Mouse (Mus musculus) heart, postnatal 0 days (tissue): Measurements from ENCODE around the gene Ldlrad3.

Experiments
- CTCF ChIP-seq: IDR thresholded peaks from 2 replicates; pipeline ENCODE4 v1.5.1; 2016; ENCODE audit warnings: antibody characterized with exemption, control low read depth, low read depth
- EP300 ChIP-seq: IDR thresholded peaks from 2 replicates; pipeline ENCODE4 v1.6.1; 2016; ENCODE audit warnings: antibody characterized with exemption, low read depth

GRCm38 (mm10) chr2:101973810-101974209 is 212.4 kb downstream of the Ldlrad3 start:
- TF ChIP-seq CTCF (no peak), EP300 (no peak)
